Mouse (Mus musculus) hindbrain, embryonic 15.5 days (tissue): ENCODE measurements around the gene Ociad1. TPM values are rescaled to one million over a fixed set of nuclear protein-coding genes. Genes with fewer than 3 reads are reported as not detected.

Experiments
- ATAC-seq: fragments of 200-750 bp; cut with Nextera tagmentation; 2 replicates; pipeline ENCODE4 v1.8.0; 2017; ENCODE audit warnings: low read depth, moderate number of reproducible peaks, moderate TSS enrichment; ENCODE audit not compliant: low FRiP score
- H3K27ac ChIP-seq: fragments of 300-500 bp; sonication (generic); replicated peaks from 2 replicates; pipeline ENCODE4 v1.5.1; 2015; ENCODE audit warnings: mild to moderate bottlenecking, inconsistent platforms
- H3K27me3 ChIP-seq: fragments of 300-500 bp; sonication (generic); 2 replicates; pipeline ENCODE4 v1.6.1; 2015; ENCODE audit warnings: control low read depth, inconsistent platforms
- H3K36me3 ChIP-seq: fragments of 300-500 bp; sonication (generic); 2 replicates; pipeline ENCODE4 v1.6.1; 2015; ENCODE audit warnings: control low read depth, inconsistent platforms
- H3K4me1 ChIP-seq: fragments of 300-500 bp; sonication (generic); replicated peaks from 2 replicates; pipeline ENCODE4 v1.6.1; 2015; ENCODE audit warnings: control low read depth, inconsistent platforms
- H3K4me2 ChIP-seq: fragments of 300-500 bp; sonication (generic); 2 replicates; pipeline ENCODE4 v1.6.1; 2015; ENCODE audit warnings: moderate library complexity, mild to moderate bottlenecking, inconsistent platforms
- H3K4me3 ChIP-seq: fragments of 300-500 bp; sonication (generic); 2 replicates; pipeline ENCODE4 v1.5.1; 2015; ENCODE audit warnings: mild to moderate bottlenecking, inconsistent platforms
- H3K9ac ChIP-seq: fragments of 300-500 bp; sonication (generic); 2 replicates; pipeline ENCODE4 v1.6.1; 2015; ENCODE audit warnings: inconsistent platforms
- H3K9me3 ChIP-seq: fragments of 300-500 bp; sonication (generic); 2 replicates; pipeline ENCODE4 v1.6.1; 2016; ENCODE audit warnings: control low read depth, inconsistent platforms
- WGBS: fragments of 180-500 bp; shearing (Covaris S2); methylation state at CpG from one replicate; pipeline ENCODE4 v1.1.7; 2015; 5-methylcytosine and 5-hydroxymethylcytosine counted together
- polyA plus RNA-seq: library from polyadenylated mRNA; unstranded; fragments of >200 nt; fragmentation: Nextera tagmentation; extraction: Ambion mirVana; gene quantifications from 2 replicates; pipeline ENCODE4 v1.2.1, GENCODE M21; 2015

Gene Ociad1
- polyA plus RNA-seq, 1 experiment from 2014 or later, result 342 TPM

DNA sequence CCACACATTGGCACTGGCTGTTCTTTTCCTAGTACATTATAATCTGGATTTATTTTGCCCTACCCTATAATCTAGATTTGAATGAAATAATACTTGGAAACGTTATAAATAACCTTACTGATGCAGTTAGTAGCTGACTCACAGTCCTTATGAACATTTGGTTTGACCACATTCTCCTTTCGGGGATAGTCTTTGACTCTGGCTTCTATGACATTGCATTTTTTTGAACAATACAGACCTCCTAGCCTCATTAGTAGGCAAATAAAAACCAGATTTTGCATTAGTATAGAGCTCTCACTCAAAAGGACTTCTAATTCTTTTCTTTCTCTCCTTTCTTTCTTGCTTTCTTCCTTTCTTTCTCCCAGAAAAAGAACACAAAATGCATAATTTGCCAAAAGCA, 2.7 kb upstream of the Ociad1 start:
- Histone ChIP-seq H3K4me3 (no peak overlapping the region), H3K9me3 (no peaks in the 10 kb centered on the region), H3K9ac (no peak overlapping the region), H3K4me1 (peaks cover 14% of the 10 kb centered on the region), H3K27me3 (no peaks in the 10 kb centered on the region), H3K27ac (no peak overlapping the region), H3K36me3 (peaks cover 1% of the 10 kb centered on the region; the same call in 1 of the 2 replicates), H3K4me2 (no peak overlapping the region)
- no peak for ATAC-seq
- 71% methylated on average over 2 of the region's 2 CpGs for WGBS

DNA sequence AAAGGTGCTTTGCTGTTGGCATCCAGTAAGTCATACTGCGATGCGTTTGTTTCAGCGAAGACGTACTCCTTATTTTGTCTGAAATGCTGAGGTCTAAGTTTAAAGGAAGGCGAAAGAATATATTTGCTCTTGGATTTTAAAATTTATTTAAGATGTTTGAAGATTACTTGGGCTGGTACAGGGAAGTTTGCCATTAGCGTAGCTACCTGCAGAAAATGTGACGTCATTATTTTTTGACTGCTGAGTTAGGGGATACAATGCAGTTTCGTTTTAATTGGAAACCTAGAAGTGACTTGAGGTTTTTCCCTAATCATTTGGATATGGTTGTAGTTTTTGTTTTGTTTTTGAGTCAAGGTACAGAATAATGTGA, 859 bp downstream of the Ociad1 start:
- H3K27ac ChIP-seq, result peak overlapping the region; percentile 92
- peaks cover 21% of the 10 kb centered on the region for H3K4me1 ChIP-seq
- no peaks in the 10 kb centered on the region for H3K9me3 ChIP-seq
- peak overlapping the region; percentile 87 for H3K9ac ChIP-seq
- ATAC-seq, result no peak
- 21% methylated on average over 8 of the region's 8 CpGs for whole genome bisulfite sequencing
- peaks cover 10% of the 10 kb centered on the region; the same call in 1 of the 2 replicates for H3K36me3 ChIP-seq
- peak overlapping the region; percentile 70 for H3K4me2 ChIP-seq
- H3K27me3 ChIP-seq, result no peaks in the 10 kb centered on the region
- H3K4me3 ChIP-seq, result peak overlapping the region; percentile 65

DNA sequence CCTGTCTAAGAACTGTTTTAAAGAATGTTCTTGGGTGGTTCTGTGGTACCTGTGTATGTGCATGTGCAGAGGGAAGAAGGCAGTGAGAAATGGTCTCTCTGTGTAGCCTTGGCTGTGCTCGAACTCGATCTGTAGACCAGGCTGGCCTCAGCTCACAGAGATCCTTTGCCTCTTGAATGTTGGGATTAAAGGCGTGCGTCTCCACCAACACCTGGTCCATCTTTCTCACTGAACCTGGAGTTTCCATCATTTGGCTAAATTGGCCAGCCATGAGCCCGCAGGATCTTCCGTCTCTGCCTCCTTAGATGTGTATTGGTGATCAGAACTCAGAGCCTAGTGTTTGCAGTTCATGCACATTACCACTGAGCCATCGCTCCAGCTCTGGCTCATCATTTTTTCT, 2.4 kb downstream of the Ociad1 start:
- H3K27me3 ChIP-seq, result no peaks in the 10 kb centered on the region
- H3K27ac ChIP-seq, result no peak overlapping the region
- H3K9me3 ChIP-seq, result no peaks in the 10 kb centered on the region
- no peak for ATAC-seq
- peaks cover 10% of the 10 kb centered on the region; the same call in 1 of the 2 replicates for H3K36me3 ChIP-seq
- H3K4me2 ChIP-seq, result no peak overlapping the region
- no peak overlapping the region for H3K9ac ChIP-seq
- no peak overlapping the region for H3K4me3 ChIP-seq
- peaks cover 21% of the 10 kb centered on the region for H3K4me1 ChIP-seq
- WGBS, result 97% methylated on average over 7 of the region's 7 CpGs

DNA sequence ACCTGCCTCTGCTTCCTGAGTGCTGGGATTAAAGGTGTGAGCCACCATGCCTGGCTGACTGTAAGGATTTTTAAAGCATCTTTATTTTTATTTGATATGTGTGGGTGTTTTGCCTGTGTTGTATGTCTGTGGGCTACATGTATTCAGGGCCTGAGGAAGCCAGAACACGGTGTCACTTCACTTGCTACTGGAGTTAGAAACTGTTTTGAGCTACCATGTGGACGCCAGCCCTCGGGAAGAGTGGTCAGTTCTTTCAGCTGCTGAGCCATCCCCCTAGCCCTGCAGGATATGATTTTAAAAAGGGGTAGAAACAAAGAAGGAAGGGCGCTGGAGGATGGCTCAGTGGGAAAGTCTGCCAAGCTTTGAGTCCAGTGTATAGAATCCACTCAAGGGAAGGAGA, 3.3 kb downstream of the Ociad1 start:
- no peak overlapping the region for H3K4me2 ChIP-seq
- 80% methylated on average over 4 of the region's 4 CpGs for WGBS
- no peaks in the 10 kb centered on the region for H3K9me3 ChIP-seq

DNA sequence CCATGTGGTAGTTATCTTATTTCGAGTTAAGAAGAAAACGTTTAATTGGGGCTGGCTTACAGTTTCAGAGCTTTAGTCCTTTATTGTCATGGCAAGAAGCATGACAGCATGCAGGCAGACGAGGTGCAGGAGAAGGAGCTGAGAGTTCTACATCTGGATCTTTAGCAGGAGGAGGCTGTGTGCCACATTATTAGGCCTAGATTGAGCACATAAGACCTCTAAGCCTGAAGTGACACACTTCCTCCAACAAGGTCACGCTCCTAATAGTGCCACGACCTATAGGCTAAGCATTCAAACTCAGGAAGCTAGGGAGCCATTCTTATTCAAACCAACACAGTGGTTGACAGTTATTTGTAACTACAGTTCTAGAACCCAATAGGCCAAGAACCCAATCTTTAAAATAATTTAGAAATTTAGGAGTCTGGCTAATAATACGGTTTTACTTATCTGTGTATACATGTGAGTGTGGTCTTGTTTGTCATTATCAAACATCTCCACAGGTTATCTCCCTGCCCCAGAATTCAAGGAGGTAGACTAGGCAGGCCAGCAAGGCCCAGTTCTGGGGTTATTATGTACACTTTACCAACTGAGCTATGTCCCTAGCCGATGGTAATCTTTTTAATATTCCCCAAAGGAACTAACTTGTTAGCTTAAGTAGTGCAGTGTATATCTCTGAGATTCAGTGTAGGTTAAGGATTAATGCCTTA, 9.2 kb downstream of the Ociad1 start:
- Histone ChIP-seq H3K27me3 (no peaks in the 10 kb centered on the region), H3K4me2 (no peak overlapping the region), H3K4me1 (no peaks in the 10 kb centered on the region), H3K27ac (no peak overlapping the region), H3K36me3 (peaks cover 46% of the 10 kb centered on the region), H3K9ac (no peak overlapping the region), H3K9me3 (no peaks in the 10 kb centered on the region), H3K4me3 (no peak overlapping the region)
- no peak for ATAC-seq
- 91% methylated on average over 7 of the region's 7 CpGs for WGBS

More for the DNA sequence above, 3.3 kb downstream of the Ociad1 start:
- Histone ChIP-seq H3K27me3 (no peaks in the 10 kb centered on the region), H3K27ac (no peak overlapping the region), H3K9ac (no peak overlapping the region), H3K4me3 (no peak overlapping the region), H3K4me1 (peaks cover 21% of the 10 kb centered on the region), H3K36me3 (peaks cover 16% of the 10 kb centered on the region)
- no peak for ATAC-seq

DNA sequence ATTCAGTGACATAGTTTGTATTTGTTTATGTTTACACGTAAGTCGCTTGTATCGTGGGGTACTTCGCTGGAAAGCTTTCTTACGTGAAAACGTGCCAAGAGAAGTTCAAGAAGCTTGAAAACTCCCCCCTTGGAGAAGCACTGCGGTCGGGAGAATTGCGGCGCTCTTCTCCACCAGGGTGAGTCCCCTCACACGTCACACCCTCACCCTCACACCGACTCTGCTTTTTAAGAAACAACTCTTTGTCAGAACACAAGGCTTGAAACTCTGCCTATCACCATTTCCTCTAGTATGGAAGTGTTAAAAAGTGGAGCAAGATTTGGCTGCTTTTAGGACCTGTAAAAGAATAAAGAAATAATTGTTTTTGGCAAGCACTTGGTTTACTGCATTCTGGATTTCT, 11.9 kb downstream of the Ociad1 start:
- Histone ChIP-seq H3K36me3 (peaks cover 70% of the 10 kb centered on the region), H3K4me1 (no peaks in the 10 kb centered on the region), H3K9me3 (no peaks in the 10 kb centered on the region), H3K4me3 (no peak overlapping the region), H3K27ac (no peak overlapping the region), H3K9ac (no peak overlapping the region), H3K4me2 (no peak overlapping the region), H3K27me3 (no peaks in the 10 kb centered on the region)
- WGBS, result 87% methylated on average over 12 of the region's 12 CpGs
- no peak for ATAC-seq

DNA sequence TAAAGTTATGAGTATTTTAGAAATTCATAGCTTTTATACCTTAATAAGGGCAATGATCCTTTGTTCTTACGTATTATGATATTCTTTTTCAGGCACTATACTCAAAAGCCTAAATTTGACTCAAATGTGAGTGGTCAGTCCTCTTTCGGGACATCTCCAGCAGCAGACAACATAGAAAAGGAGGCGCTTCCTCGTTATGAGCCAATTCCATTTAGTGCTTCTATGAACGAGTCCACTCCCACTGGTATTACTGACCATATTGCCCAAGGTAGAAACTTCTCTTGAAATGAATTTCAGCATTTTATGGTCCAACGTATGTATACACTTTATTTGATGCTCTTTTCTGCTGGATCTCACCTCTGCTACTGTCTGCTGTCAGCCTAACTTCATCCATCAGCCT, 13.9 kb downstream of the Ociad1 start:
- H3K4me3 ChIP-seq, result no peak overlapping the region
- no peak for ATAC-seq
- no peaks in the 10 kb centered on the region for H3K9me3 ChIP-seq
- WGBS, result 96% methylated on average over 6 of the region's 6 CpGs
- no peak overlapping the region for H3K9ac ChIP-seq
- H3K36me3 ChIP-seq, result peaks cover 74% of the 10 kb centered on the region
- no peaks in the 10 kb centered on the region for H3K27me3 ChIP-seq
- H3K4me2 ChIP-seq, result no peak overlapping the region
- H3K4me1 ChIP-seq, result no peaks in the 10 kb centered on the region
- H3K27ac ChIP-seq, result no peak overlapping the region

DNA sequence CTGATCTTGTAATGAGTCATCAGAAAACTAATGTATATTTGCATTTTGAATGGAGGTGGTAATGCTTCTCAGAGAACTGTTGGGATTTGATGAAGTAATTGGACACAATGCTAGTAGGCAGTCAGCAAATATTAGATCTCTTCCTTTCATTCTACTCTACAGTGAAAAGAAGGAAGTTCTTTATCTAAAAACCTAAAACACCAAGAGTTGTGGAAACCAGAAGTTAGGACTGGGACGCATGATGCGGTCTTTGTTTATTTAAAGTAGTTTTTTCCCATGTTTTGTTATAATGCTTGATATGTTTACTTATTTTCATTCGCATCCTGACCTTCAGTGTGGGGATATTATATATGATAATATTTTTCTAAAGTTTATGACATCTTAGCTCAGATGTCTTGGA, 14.7 kb downstream of the Ociad1 start:
- no peaks in the 10 kb centered on the region for H3K9me3 ChIP-seq
- 92% methylated on average over 3 of the region's 3 CpGs for WGBS
- H3K27me3 ChIP-seq, result no peaks in the 10 kb centered on the region
- H3K36me3 ChIP-seq, result peaks cover 73% of the 10 kb centered on the region
- H3K4me1 ChIP-seq, result no peaks in the 10 kb centered on the region
- no peak overlapping the region for H3K4me3 ChIP-seq
- no peak overlapping the region for H3K27ac ChIP-seq
- no peak overlapping the region for H3K4me2 ChIP-seq
- H3K9ac ChIP-seq, result no peak overlapping the region
- ATAC-seq, result no peak

DNA sequence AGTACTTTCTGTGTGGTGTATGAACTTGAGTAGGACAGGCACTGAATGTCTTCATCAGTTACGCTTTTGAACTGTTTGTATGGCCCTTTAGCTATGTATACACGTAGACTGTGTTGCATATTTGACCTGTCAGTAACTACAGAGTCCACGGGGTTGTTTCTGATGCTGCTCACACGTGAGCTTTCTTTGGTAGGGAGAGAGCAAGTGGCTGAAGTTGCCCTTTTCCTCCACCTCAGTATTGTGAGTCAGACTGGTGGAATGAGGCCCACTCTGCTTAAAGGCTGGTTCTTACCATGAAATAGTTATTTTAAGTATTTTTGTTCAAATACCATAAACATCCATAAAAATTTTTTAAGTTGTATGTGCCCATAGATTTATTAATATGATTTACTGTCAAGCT, 16.9 kb downstream of the Ociad1 start:
- no peak overlapping the region for H3K4me3 ChIP-seq
- H3K9ac ChIP-seq, result no peak overlapping the region
- H3K4me2 ChIP-seq, result no peak overlapping the region
- no peak for ATAC-seq
- no peaks in the 10 kb centered on the region for H3K4me1 ChIP-seq
- no peaks in the 10 kb centered on the region for H3K27me3 ChIP-seq
- H3K27ac ChIP-seq, result no peak overlapping the region
- no peaks in the 10 kb centered on the region for H3K9me3 ChIP-seq
- 88% methylated on average over 4 of the region's 4 CpGs for WGBS
- peaks cover 81% of the 10 kb centered on the region for H3K36me3 ChIP-seq

DNA sequence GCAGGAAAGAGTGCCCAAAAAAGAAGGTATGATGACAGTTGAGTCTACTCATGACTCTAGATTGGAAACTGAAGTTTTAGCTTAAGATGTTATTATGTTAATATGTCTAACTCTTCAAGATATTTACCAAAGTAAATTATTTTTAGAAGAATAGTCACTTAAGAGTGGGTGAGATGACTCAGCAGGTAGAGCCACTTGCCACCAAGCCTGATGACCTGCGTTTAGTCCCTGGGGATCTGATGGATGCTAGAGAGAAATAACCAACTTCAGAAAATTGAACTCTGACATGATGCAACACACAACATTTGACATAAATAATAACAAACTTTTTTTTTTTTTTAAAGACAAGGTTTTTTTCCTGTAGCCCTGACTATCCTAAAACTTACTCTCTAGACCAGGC, 17.8 kb downstream of the Ociad1 start:
- Histone ChIP-seq H3K36me3 (peaks cover 85% of the 10 kb centered on the region), H3K27ac (no peak overlapping the region), H3K4me2 (no peak overlapping the region), H3K4me3 (no peak overlapping the region), H3K9me3 (no peaks in the 10 kb centered on the region), H3K9ac (no peak overlapping the region), H3K4me1 (no peaks in the 10 kb centered on the region), H3K27me3 (no peaks in the 10 kb centered on the region)
- ATAC-seq, result no peak
- WGBS, result 91% methylated on average over 1 of the region's 1 CpGs

DNA sequence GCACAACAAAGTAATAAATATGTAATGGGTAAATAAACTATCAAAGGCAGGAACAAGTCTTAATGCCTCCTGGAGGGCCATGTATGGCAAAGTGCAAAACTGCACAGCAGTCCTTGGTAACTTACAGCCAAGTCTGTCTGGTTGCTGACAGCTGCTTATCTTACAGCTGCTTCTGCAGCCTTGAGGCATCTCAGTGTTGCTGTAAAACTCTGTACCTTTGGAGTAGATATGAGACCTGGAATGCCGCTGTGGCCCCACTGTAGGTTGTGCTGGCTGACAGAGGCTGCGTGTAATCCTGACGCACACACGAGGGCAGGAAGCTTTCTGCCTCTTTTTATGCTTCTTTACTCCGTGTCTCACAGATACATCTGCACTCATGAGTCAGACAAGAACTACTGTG, 18.9 kb downstream of the Ociad1 start:
- H3K9ac ChIP-seq, result no peak overlapping the region
- no peaks in the 10 kb centered on the region for H3K27me3 ChIP-seq
- no peak overlapping the region for H3K4me2 ChIP-seq
- no peak overlapping the region for H3K27ac ChIP-seq
- no peaks in the 10 kb centered on the region for H3K4me1 ChIP-seq
- no peak overlapping the region for H3K4me3 ChIP-seq
- no peak for ATAC-seq
- WGBS, result 96% methylated on average over 5 of the region's 5 CpGs
- no peaks in the 10 kb centered on the region for H3K9me3 ChIP-seq
- peaks cover 82% of the 10 kb centered on the region for H3K36me3 ChIP-seq

DNA sequence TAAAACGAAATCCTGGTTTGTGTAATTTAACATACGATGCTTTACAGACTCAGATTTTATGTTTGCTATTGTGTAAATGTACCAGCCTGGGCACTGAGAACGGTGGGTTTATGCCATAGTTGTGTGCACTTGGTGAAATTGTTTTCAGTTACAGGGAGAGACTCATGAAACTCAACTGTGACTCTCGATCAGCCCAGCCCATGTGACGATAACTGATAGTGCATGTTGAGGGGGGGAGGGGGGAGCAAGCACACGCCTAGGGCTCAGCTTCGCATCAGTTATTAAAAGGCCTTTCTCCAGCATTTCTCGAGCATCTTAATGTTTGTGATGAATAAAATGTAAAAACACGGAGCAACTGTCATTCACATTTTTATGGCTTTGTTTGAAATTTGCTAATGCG, 21.0 kb downstream of the Ociad1 start:
- H3K36me3 ChIP-seq, result peaks cover 71% of the 10 kb centered on the region
- no peaks in the 10 kb centered on the region for H3K27me3 ChIP-seq
- no peak overlapping the region for H3K4me3 ChIP-seq
- H3K27ac ChIP-seq, result no peak overlapping the region
- no peaks in the 10 kb centered on the region for H3K9me3 ChIP-seq
- ATAC-seq, result no peak
- H3K4me2 ChIP-seq, result no peak overlapping the region
- WGBS, result 94% methylated on average over 10 of the region's 10 CpGs
- H3K4me1 ChIP-seq, result no peaks in the 10 kb centered on the region
- H3K9ac ChIP-seq, result no peak overlapping the region

DNA sequence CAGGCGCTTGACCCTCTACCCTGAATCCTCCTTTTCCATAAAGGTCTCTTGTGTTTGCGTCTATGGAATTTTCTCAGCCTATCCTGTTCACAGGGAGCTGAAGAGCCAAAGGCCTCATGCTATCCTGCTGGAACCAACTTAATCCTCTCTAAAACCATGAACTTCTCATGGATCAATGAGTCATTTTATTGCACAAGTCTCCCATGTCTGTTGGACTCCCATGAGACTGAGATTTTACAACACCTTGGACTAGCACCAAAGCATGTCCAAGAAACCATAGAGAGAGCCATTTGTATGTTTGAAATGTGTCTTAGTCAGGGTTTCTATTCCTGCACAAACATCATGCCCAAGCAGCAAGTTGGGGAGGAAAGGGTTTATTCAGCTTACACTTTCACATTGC, 22.1 kb downstream of the Ociad1 start:
- no peak overlapping the region for H3K4me3 ChIP-seq
- H3K9me3 ChIP-seq, result no peaks in the 10 kb centered on the region
- H3K4me2 ChIP-seq, result no peak overlapping the region
- 95% methylated on average over 2 of the region's 2 CpGs for WGBS
- no peak overlapping the region for H3K9ac ChIP-seq
- H3K36me3 ChIP-seq, result peaks cover 63% of the 10 kb centered on the region
- no peak for ATAC-seq
- no peaks in the 10 kb centered on the region for H3K4me1 ChIP-seq
- H3K27ac ChIP-seq, result no peak overlapping the region
- no peaks in the 10 kb centered on the region for H3K27me3 ChIP-seq
